Comparison of ENCODE assay signal across 8 mouse cellular contexts in the genomic region with DNA sequence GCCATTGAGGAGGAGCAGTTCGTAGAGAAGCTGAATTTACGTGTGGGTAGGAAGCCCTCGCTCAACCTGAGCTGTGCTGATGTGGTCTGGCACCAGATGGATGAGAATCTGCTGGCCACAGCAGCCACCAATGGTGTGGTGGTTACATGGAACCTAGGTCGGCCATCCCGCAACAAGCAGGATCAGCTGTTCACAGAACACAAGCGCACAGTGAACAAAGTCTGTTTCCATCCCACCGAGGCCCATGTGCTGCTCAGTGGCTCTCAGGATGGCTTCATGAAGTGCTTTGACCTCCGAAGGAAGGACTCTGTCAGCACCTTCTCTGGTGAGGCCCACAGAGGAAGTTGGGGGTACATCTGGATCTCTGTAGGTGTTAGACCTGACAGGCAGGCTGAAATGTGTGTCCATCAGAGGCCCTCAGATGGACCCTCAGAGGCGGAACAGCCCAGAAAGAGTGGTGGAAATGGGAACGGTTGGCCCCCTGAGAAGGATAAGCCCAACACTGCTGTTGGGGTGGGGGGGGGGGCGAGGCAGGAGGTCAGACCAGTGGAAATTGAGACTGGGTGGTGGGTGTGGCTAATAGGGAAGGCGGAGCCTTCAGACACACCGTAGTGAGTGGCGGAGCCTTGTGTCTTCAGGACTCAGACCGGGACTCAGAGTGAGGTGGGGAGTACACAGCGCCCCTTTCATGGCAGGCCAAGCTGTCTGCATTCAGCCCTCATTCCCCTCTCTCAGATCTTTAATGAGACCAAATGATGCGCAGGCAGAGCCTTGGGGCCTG. TPM values are rescaled to one million over a fixed set of nuclear protein-coding genes. Genes with fewer than 3 reads are reported as not detected.
DNase-seq lines count a peak whose midpoint lies in the region; ATAC-seq and TF ChIP-seq lines count a peak whose summit lies in the region.

No protein-coding gene starts in this region.

- H3K9ac ChIP-seq in kidney, embryonic 16.5 days (replicated peaks; ENCODE audit: low read length) = peak overlapping the region; percentile 86
- peak overlapping the region; percentile 59 for H3K9ac ChIP-seq in intestine, embryonic 15.5 days
- peak overlapping the region; percentile 78 for H3K9ac ChIP-seq in midbrain, postnatal 0 days (replicated peaks; ENCODE audit: low read length, poor library complexity, severe bottlenecking)

- H3K4me1 ChIP-seq in kidney, embryonic 16.5 days (ENCODE audit: insufficient read depth, low read length) = peaks cover 25% of the 10 kb centered on the region
- H3K4me1 ChIP-seq in embryonic facial prominence, embryonic 10.5 days = peaks cover 55% of the 10 kb centered on the region
- H3K4me1 ChIP-seq in intestine, embryonic 15.5 days (replicated peaks) = peaks cover 28% of the 10 kb centered on the region
- peaks cover 14% of the 10 kb centered on the region for H3K4me1 ChIP-seq in midbrain, postnatal 0 days (ENCODE audit: insufficient read depth, low read length)

- peaks cover 15% of the 10 kb centered on the region for H3K36me3 ChIP-seq in kidney, embryonic 16.5 days (ENCODE audit: insufficient read depth, low read length)
- peaks cover 34% of the 10 kb centered on the region for H3K36me3 ChIP-seq in embryonic facial prominence, embryonic 10.5 days (replicated peaks)
- H3K36me3 ChIP-seq in intestine, embryonic 15.5 days = peaks cover 5% of the 10 kb centered on the region; the same call in 1 of the 2 replicates
- peaks cover 24% of the 10 kb centered on the region for H3K36me3 ChIP-seq in midbrain, postnatal 0 days (ENCODE audit: insufficient read depth, low read length)

- DNase-seq in kidney, adult 11 months = no peak
- no peak for DNase-seq in embryonic facial prominence, embryonic 10.5 days (ENCODE audit: low spot score)
- DNase-seq in midbrain, postnatal 0 days (ENCODE audit: low spot score) = no peak
- no peak for DNase-seq in right cerebral cortex, postnatal 10 days (ENCODE audit: low spot score in 2 of 2)
- no peak for DNase-seq in adrenal gland, adult 2 months
- DNase-seq in adrenal gland, postnatal 36 days = no peak

- H3K4me2 ChIP-seq in kidney, embryonic 16.5 days (replicated peaks; ENCODE audit: low read depth, low read length) = peak overlapping the region; percentile 98
- H3K4me2 ChIP-seq in intestine, embryonic 15.5 days (replicated peaks) = peak overlapping the region; percentile 86
- peak overlapping the region; percentile 97 for H3K4me2 ChIP-seq in midbrain, postnatal 0 days (ENCODE audit: low read depth, low read length, poor library complexity, severe bottlenecking)

- H3K27ac ChIP-seq in kidney, embryonic 16.5 days (ENCODE audit: low read length) = no peak overlapping the region
- no peak overlapping the region for H3K27ac ChIP-seq in embryonic facial prominence, embryonic 10.5 days (replicated peaks)
- H3K27ac ChIP-seq in intestine, embryonic 15.5 days = no peak overlapping the region
- 0 out of 2 replicates have a peak overlapping the region, but pooled peaks have one; percentile 77 for H3K27ac ChIP-seq in midbrain, postnatal 0 days (ENCODE audit: low read depth, low read length)

- H3K9me3 ChIP-seq in kidney, embryonic 16.5 days (ENCODE audit: low read length) = no peaks in the 10 kb centered on the region
- no peaks in the 10 kb centered on the region for H3K9me3 ChIP-seq in embryonic facial prominence, embryonic 10.5 days
- H3K9me3 ChIP-seq in intestine, embryonic 15.5 days = no peaks in the 10 kb centered on the region
- no peaks in the 10 kb centered on the region for H3K9me3 ChIP-seq in midbrain, postnatal 0 days (ENCODE audit: low read length)

- ATAC-seq in kidney, embryonic 16.5 days (ENCODE audit: low FRiP score, low TSS enrichment) = no peak
- no peak for ATAC-seq in intestine, embryonic 15.5 days
- no peak for ATAC-seq in midbrain, postnatal 0 days (ENCODE audit: low FRiP score)

- WGBS in kidney, embryonic 16.5 days = 70% methylated on average over 16 of the region's 17 CpGs
- WGBS in embryonic facial prominence, embryonic 10.5 days = 72% methylated on average over 17 of the region's 17 CpGs
- 68% methylated on average over 17 of the region's 17 CpGs for WGBS in intestine, embryonic 15.5 days
- WGBS in midbrain, postnatal 0 days = 78% methylated on average over 16 of the region's 17 CpGs

- H3K27me3 ChIP-seq in kidney, embryonic 16.5 days (ENCODE audit: insufficient read depth, low read length) = peaks cover 16% of the 10 kb centered on the region
- peaks cover 27% of the 10 kb centered on the region for H3K27me3 ChIP-seq in embryonic facial prominence, embryonic 10.5 days (replicated peaks; ENCODE audit: low read depth, poor library complexity, severe bottlenecking)
- H3K27me3 ChIP-seq in intestine, embryonic 15.5 days (replicated peaks) = peaks cover 9% of the 10 kb centered on the region
- no peaks in the 10 kb centered on the region for H3K27me3 ChIP-seq in midbrain, postnatal 0 days (ENCODE audit: insufficient read depth, low read length)

- peak overlapping the region; percentile 75 for H3K4me3 ChIP-seq in kidney, embryonic 16.5 days (ENCODE audit: low read length)
- H3K4me3 ChIP-seq in embryonic facial prominence, embryonic 10.5 days = peak overlapping the region; percentile 70
- peak overlapping the region; percentile 61 for H3K4me3 ChIP-seq in intestine, embryonic 15.5 days (replicated peaks)
- H3K4me3 ChIP-seq in midbrain, postnatal 0 days (ENCODE audit: low read depth, low read length) = peak overlapping the region; percentile 57

- TF ChIP-seq CTCF in midbrain, postnatal 0 days (IDR thresholded peaks at IDR 0.05) = no peak

RNA-seq across cellular contexts. Expression of a gene that starts 1.1 kb away (rescaled TPM):
- polyA plus RNA-seq in kidney, embryonic 16.5 days (2015; fragmentation: Nextera tagmentation; extraction: Ambion mirVana) = 33.1 and 35.3 TPM in 2 replicates
- polyA plus RNA-seq in embryonic facial prominence, embryonic 10.5 days (2016; fragmentation: Nextera tagmentation; extraction: Ambion mirVana) = 31.0 and 31.4 TPM in 2 replicates
- 25.4 and 27.7 TPM in 2 replicates for polyA plus RNA-seq in intestine, embryonic 15.5 days (2015; fragmentation: Nextera tagmentation; extraction: Ambion mirVana)
- total RNA-seq in midbrain, postnatal 0 days (2014; rRNA removed) = 33.4 and 37.6 TPM in 2 replicates
- polyA plus RNA-seq in midbrain, postnatal 0 days (2015; fragmentation: Nextera tagmentation; extraction: Ambion mirVana) = 24.7 and 27.3 TPM in 2 replicates
- total RNA-seq in adrenal gland, adult 2 months (2021) = 10 to 100 TPM; 19.1 to 20.8 TPM
- polyA plus RNA-seq in adrenal gland, adult 2 months (2012; rRNA removed) = 29.5 and 38.3 TPM in 2 replicates
- total RNA-seq in adrenal gland, postnatal 36 days (2021) = 10 to 100 TPM; 16.6 to 20.8 TPM

RNA-seq across cellular contexts. Expression of a gene that starts 4.1 kb away (rescaled TPM):
- 72.3 and 73.0 TPM in 2 replicates for polyA plus RNA-seq in kidney, embryonic 16.5 days (2015; fragmentation: Nextera tagmentation; extraction: Ambion mirVana)
- polyA plus RNA-seq in embryonic facial prominence, embryonic 10.5 days (2016; fragmentation: Nextera tagmentation; extraction: Ambion mirVana) = 50.5 and 55.1 TPM in 2 replicates
- polyA plus RNA-seq in intestine, embryonic 15.5 days (2015; fragmentation: Nextera tagmentation; extraction: Ambion mirVana) = 45.1 and 49.4 TPM in 2 replicates
- total RNA-seq in midbrain, postnatal 0 days (2014; rRNA removed) = 39.1 and 46.2 TPM in 2 replicates
- 43.8 and 45.9 TPM in 2 replicates for polyA plus RNA-seq in midbrain, postnatal 0 days (2015; fragmentation: Nextera tagmentation; extraction: Ambion mirVana)
- 100 to 1,000 TPM in 1 of 2 experiments, 10 to 100 TPM in 1; 99.4 to 111 TPM for total RNA-seq in adrenal gland, adult 2 months (2021)
- polyA plus RNA-seq in adrenal gland, adult 2 months (2012; rRNA removed) = 99.1 and 121 TPM in 2 replicates
- total RNA-seq in adrenal gland, postnatal 36 days (2021) = 10 to 100 TPM; 87.8 to 93.9 TPM

RNA-seq across cellular contexts. Expression of a gene that starts 8.7 kb away (rescaled TPM):
- 387 and 393 TPM in 2 replicates for polyA plus RNA-seq in kidney, embryonic 16.5 days (2015; fragmentation: Nextera tagmentation; extraction: Ambion mirVana)
- polyA plus RNA-seq in embryonic facial prominence, embryonic 10.5 days (2016; fragmentation: Nextera tagmentation; extraction: Ambion mirVana) = 396 and 400 TPM in 2 replicates
- polyA plus RNA-seq in intestine, embryonic 15.5 days (2015; fragmentation: Nextera tagmentation; extraction: Ambion mirVana) = 297 and 322 TPM in 2 replicates
- 237 and 248 TPM in 2 replicates for total RNA-seq in midbrain, postnatal 0 days (2014; rRNA removed)
- 374 and 397 TPM in 2 replicates for polyA plus RNA-seq in midbrain, postnatal 0 days (2015; fragmentation: Nextera tagmentation; extraction: Ambion mirVana)
- 100 to 1,000 TPM; 149 to 184 TPM for total RNA-seq in adrenal gland, adult 2 months (2021)
- 224 and 236 TPM in 2 replicates for polyA plus RNA-seq in adrenal gland, adult 2 months (2012; rRNA removed)
- 100 to 1,000 TPM; 167 to 173 TPM for total RNA-seq in adrenal gland, postnatal 36 days (2021)

RNA-seq across cellular contexts. Expression of a gene that starts 12.5 kb away (rescaled TPM):
- 3.3 and 4.0 TPM in 2 replicates for polyA plus RNA-seq in kidney, embryonic 16.5 days (2015; fragmentation: Nextera tagmentation; extraction: Ambion mirVana)
- polyA plus RNA-seq in embryonic facial prominence, embryonic 10.5 days (2016; fragmentation: Nextera tagmentation; extraction: Ambion mirVana) = 1.2 and 1.4 TPM in 2 replicates
- polyA plus RNA-seq in intestine, embryonic 15.5 days (2015; fragmentation: Nextera tagmentation; extraction: Ambion mirVana) = 1.8 and 1.9 TPM in 2 replicates
- total RNA-seq in midbrain, postnatal 0 days (2014; rRNA removed) = 95.2 and 168 TPM in 2 replicates
- 97.0 and 110 TPM in 2 replicates for polyA plus RNA-seq in midbrain, postnatal 0 days (2015; fragmentation: Nextera tagmentation; extraction: Ambion mirVana)
- total RNA-seq in adrenal gland, adult 2 months (2021) = 10 to 100 TPM in 1 of 2 experiments, 1 to 10 TPM in 1; 9.8 to 47.1 TPM
- 88.1 and 142 TPM in 2 replicates for polyA plus RNA-seq in adrenal gland, adult 2 months (2012; rRNA removed)
- total RNA-seq in adrenal gland, postnatal 36 days (2021) = 10 to 100 TPM; 17.4 to 20.3 TPM

RNA-seq across cellular contexts. Expression of a gene that starts 15.7 kb away (rescaled TPM):
- polyA plus RNA-seq in kidney, embryonic 16.5 days (2015; fragmentation: Nextera tagmentation; extraction: Ambion mirVana) = 1.4 and 2.0 TPM in 2 replicates
- polyA plus RNA-seq in embryonic facial prominence, embryonic 10.5 days (2016; fragmentation: Nextera tagmentation; extraction: Ambion mirVana) = 5.0 and 5.1 TPM in 2 replicates
- polyA plus RNA-seq in intestine, embryonic 15.5 days (2015; fragmentation: Nextera tagmentation; extraction: Ambion mirVana) = 3.1 and 4.1 TPM in 2 replicates
- 140 and 154 TPM in 2 replicates for total RNA-seq in midbrain, postnatal 0 days (2014; rRNA removed)
- 43.1 and 51.7 TPM in 2 replicates for polyA plus RNA-seq in midbrain, postnatal 0 days (2015; fragmentation: Nextera tagmentation; extraction: Ambion mirVana)
- total RNA-seq in adrenal gland, adult 2 months (2021) = 10 to 100 TPM; 26.6 to 54.4 TPM
- polyA plus RNA-seq in adrenal gland, adult 2 months (2012; rRNA removed) = 60.7 and 90.6 TPM in 2 replicates
- 10 to 100 TPM; 19.4 to 34.2 TPM for total RNA-seq in adrenal gland, postnatal 36 days (2021)
